ENCODE assay signal across 34 mouse cellular contexts in the genomic region with DNA sequence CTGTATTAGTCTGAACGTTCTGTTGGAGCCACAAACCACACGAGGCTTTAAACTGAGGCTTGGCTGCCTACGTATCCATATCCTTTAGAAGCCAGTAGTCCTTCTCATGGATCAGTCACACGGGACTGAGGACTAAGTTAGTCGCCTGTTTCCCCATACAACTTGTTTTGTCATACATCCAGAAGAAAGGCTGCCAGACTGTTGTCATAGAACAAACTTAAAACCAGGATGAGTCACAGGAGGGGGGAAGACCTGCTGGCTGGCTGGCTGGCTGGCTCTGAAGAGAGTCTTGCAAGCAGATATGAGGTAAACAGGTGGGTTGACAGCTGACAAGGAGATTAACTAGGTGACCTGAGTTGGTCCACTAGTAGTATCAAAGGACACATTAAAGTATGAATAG. TPM values are rescaled to one million over a fixed set of nuclear protein-coding genes. Genes with fewer than 3 reads are reported as not detected.
DNase-seq lines count a peak whose midpoint lies in the region; ATAC-seq lines count a peak whose summit lies in the region.
"Had no signal": no experiment of that assay in that cellular context is flagged by ENCODE, and none has a peak within 500 bp of the region (broad histone marks: within the 10 kb centered on the region; RNA-seq: fewer than 3 reads in every experiment).

No protein-coding gene starts in this region.

- peak; percentile 63 for DNase-seq in adrenal gland, adult 2 months
- no peak for DNase-seq in adrenal gland, adult 18-20 months (ENCODE audit: low spot score in 2 of 2)
- DNase-seq in 3134 (ENCODE audit: extremely low read depth, insufficient read length, low spot score) (peak; percentile 20), 416B (ENCODE audit: low read depth) (peak; percentile 23)
- DNase-seq in lung, postnatal 14 days: no peak
- DNase-seq: B cell, adult 2 months; cerebellum, adult 18-20 months; cerebellum, adult 9-10 months; cerebellum, postnatal 14 days; gastrocnemius, postnatal 10 days; gastrocnemius, postnatal 36 days; heart, adult 2 months; heart, postnatal 14 days; heart, postnatal 4 days; kidney, adult 18-20 months; kidney, adult 9 months had no signal

- ATAC-seq in erythroid progenitor cell, adult 5-6 weeks (replicated peaks; ENCODE audit: low FRiP score, poor library complexity, severe bottlenecking): no peak
- ATAC-seq: forebrain, embryonic 13.5 days; forebrain, embryonic 16.5 days; hindbrain, postnatal 0 days; inflammation-experienced regulatory T-cells, adult 6 months; intestine, embryonic 16.5 days had no signal

RNA-seq across cellular contexts. Expression of a gene that starts 6.5 kb away (rescaled TPM):
- total RNA-seq in adrenal gland, adult 2 months (2021): 10 to 100 TPM; 15.4 to 18.3 TPM
- polyA plus RNA-seq in adrenal gland, adult 2 months (2012; rRNA removed): 3.7 and 5.7 TPM in 2 replicates
- 10 to 100 TPM; 16.8 to 21.0 TPM for total RNA-seq in adrenal gland, adult 18-20 months (2021)
- total RNA-seq in erythroid progenitor cell, adult 5-6 weeks (2015; ENCODE audit: low replicate concordance): 13.4 and 19.8 TPM in 2 replicates
- 26.3 and 74.8 TPM in 2 replicates for total RNA-seq in erythroid progenitor cell, adult 5-6 weeks (2017; ENCODE audit: low replicate concordance)

RNA-seq across cellular contexts. Expression of a gene that starts 28.9 kb away (rescaled TPM):
- not detected for total RNA-seq in adrenal gland, adult 2 months (2021)
- polyA plus RNA-seq in adrenal gland, adult 2 months (2012; rRNA removed): not detected in 2 replicates
- total RNA-seq in adrenal gland, adult 18-20 months (2021): not detected
- not detected in 2 replicates for total RNA-seq in erythroid progenitor cell, adult 5-6 weeks (2015; ENCODE audit: low replicate concordance)
- total RNA-seq in erythroid progenitor cell, adult 5-6 weeks (2017; ENCODE audit: low replicate concordance): not detected in 2 replicates
- total RNA-seq: CH12.LX; G1E; gastrocnemius, adult 18-20 months; gastrocnemius, postnatal 10 days; gastrocnemius, postnatal 36 days; granulocyte monocyte progenitor cell, adult 5-6 weeks; heart, adult 2 months; heart, postnatal 14 days; heart, postnatal 4 days; hindbrain, postnatal 0 days had no signal
- polyA plus RNA-seq: embryonic facial prominence, embryonic 12.5 days; embryonic facial prominence, embryonic 15.5 days; forebrain, embryonic 10.5 days; forebrain, embryonic 13.5 days; forebrain, embryonic 16.5 days; G1E; heart, adult 2 months; heart, embryonic 10.5 days; heart, embryonic 13.5 days; heart, embryonic 16.5 days; hindbrain, embryonic 11.5 days; hindbrain, embryonic 14.5 days; hindbrain, postnatal 0 days; inflammation-experienced regulatory T-cells, adult 6 months had no signal

RNA-seq across cellular contexts. Expression of a gene that starts 49.0 kb away (rescaled TPM):
- not detected for total RNA-seq in adrenal gland, adult 2 months (2021)
- 0.10 TPM in 1 of 2 replicates, not detected in the other for polyA plus RNA-seq in adrenal gland, adult 2 months (2012; rRNA removed)
- not detected for total RNA-seq in adrenal gland, adult 18-20 months (2021)
- not detected in 2 replicates for total RNA-seq in erythroid progenitor cell, adult 5-6 weeks (2015; ENCODE audit: low replicate concordance)
- 1.2 TPM in 1 of 2 replicates, not detected in the other for total RNA-seq in erythroid progenitor cell, adult 5-6 weeks (2017; ENCODE audit: low replicate concordance)
- total RNA-seq: CH12.LX; G1E; gastrocnemius, adult 18-20 months; gastrocnemius, postnatal 10 days; gastrocnemius, postnatal 36 days; heart, adult 2 months; heart, postnatal 14 days; heart, postnatal 4 days; hindbrain, postnatal 0 days had no signal
- polyA plus RNA-seq: forebrain, embryonic 10.5 days; G1E; heart, adult 2 months; heart, embryonic 10.5 days; heart, embryonic 13.5 days; heart, embryonic 16.5 days; hindbrain, embryonic 11.5 days; inflammation-experienced regulatory T-cells, adult 6 months; intestine, embryonic 16.5 days had no signal

Comparison
In these comparisons a context has a peak if more than half of its experiments do, and no peak if none do; other contexts are left out.
1. DNase-seq: peak in adrenal gland, adult 2 months (single experiment), 3134 (single experiment) and 416B (single experiment); none in adrenal gland, adult 18-20 months (0 of 2) and lung, postnatal 14 days (single experiment).